Mouse (Mus musculus) forebrain, embryonic 10.5 days (tissue): ENCODE measurements around the gene Olfr718-ps1. TPM values are rescaled to one million over a fixed set of nuclear protein-coding genes. Genes with fewer than 3 reads are reported as not detected.

Source experiments
- microRNA-seq: library from miRNA; unstranded; fragments of <30 nt; microRNA quantifications from one replicate; pipeline ENCODE4, GENCODE M21; 2017
- polyA plus RNA-seq: library from polyadenylated mRNA; unstranded; fragments of >200 nt; fragmentation: Nextera tagmentation; extraction: Ambion mirVana; gene quantifications from 2 replicates; pipeline ENCODE4 v1.2.1, GENCODE M21; 2016

The Olfr718-ps1 gene
- polyA plus RNA-seq, 1 experiment from 2014 or later = not detected

Small RNA genes within 50 kb of the gene (microRNA-seq; reads per million reads assigned to microRNA genes)
- gene Gm44405 = not detected

Other genes starting within 250 kb of the Olfr718-ps1 start
- gene Actb, start 240.8 kb downstream of the Olfr718-ps1 start, polyA plus RNA-seq = 12,867 and 12,868 TPM in 2 replicates
- 676 and 689 TPM in 2 replicates for gene Fscn1, start 187.2 kb downstream of the Olfr718-ps1 start, polyA plus RNA-seq
- 44.4 and 48.0 TPM in 2 replicates for gene Rnf216, start 34.6 kb downstream of the Olfr718-ps1 start, polyA plus RNA-seq
- 14.4 and 15.6 TPM in 2 replicates for gene Rbak, start 33.2 kb upstream of the Olfr718-ps1 start, polyA plus RNA-seq
- not detected in 2 replicates for gene Spdye4b, start 33.4 kb upstream of the Olfr718-ps1 start, polyA plus RNA-seq
- not detected in 2 replicates for gene Spdye4a, start 79.3 kb upstream of the Olfr718-ps1 start, polyA plus RNA-seq
- 19.7 and 24.1 TPM in 2 replicates for gene Zfp12, start 87.6 kb upstream of the Olfr718-ps1 start, polyA plus RNA-seq
- gene Zfp316, start 122.4 kb upstream of the Olfr718-ps1 start, polyA plus RNA-seq = 3.1 and 3.4 TPM in 2 replicates
- not detected in 2 replicates for gene Zfp853, start 146.0 kb upstream of the Olfr718-ps1 start, polyA plus RNA-seq
- gene E130309D02Rik, start 167.8 kb upstream of the Olfr718-ps1 start, polyA plus RNA-seq = 64.0 and 68.4 TPM in 2 replicates
- 70.2 and 70.9 TPM in 2 replicates for gene Zdhhc4, start 181.7 kb upstream of the Olfr718-ps1 start, polyA plus RNA-seq
- gene Grid2ip, start 209.8 kb upstream of the Olfr718-ps1 start, polyA plus RNA-seq = 0.19 and 0.37 TPM in 2 replicates